Mouse (Mus musculus): ENCODE measurements around the gene Hist1h4b. TPM values are rescaled to one million over a fixed set of nuclear protein-coding genes. Genes with fewer than 3 reads are reported as not detected.

Hist1h4b gene
- total RNA-seq, 2 experiments from 2014 or later: 2.1 to 3.7 TPM

DNA sequence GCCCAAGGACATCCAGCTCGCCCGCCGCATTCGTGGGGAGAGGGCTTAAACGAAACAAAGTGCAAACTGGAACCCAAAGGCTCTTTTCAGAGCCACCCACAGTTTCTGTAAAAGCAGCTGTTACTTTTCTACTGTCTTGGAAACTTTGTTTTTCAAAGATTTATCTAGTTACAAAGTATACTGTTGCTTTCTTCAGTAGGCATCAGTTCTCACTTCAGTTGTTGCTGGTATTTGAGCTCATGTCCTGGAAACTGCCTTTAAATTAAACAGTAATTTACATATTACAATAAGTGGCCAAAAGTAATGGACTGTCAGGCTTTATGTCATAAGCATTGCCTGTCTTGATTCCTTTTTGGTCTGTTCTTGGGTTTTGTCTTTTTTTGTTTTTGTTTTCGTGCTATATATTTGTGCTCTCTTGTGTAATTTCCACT, 4.1 kb upstream of the Hist1h4b start:
- no peak for DNase-seq
- peak overlapping the region; percentile 26 for H3K4me3 ChIP-seq
- no peak for TF ChIP-seq CTCF (IDR thresholded peaks at IDR 0.05)
- H3K27ac ChIP-seq: no peak overlapping the region
- intact Hi-C loops (cut with DNase I): loop anchor here (10.0 kb wide), 1 partner anchor 388 kb away; the partner anchor contains the start of gene Zfp322a

DNA sequence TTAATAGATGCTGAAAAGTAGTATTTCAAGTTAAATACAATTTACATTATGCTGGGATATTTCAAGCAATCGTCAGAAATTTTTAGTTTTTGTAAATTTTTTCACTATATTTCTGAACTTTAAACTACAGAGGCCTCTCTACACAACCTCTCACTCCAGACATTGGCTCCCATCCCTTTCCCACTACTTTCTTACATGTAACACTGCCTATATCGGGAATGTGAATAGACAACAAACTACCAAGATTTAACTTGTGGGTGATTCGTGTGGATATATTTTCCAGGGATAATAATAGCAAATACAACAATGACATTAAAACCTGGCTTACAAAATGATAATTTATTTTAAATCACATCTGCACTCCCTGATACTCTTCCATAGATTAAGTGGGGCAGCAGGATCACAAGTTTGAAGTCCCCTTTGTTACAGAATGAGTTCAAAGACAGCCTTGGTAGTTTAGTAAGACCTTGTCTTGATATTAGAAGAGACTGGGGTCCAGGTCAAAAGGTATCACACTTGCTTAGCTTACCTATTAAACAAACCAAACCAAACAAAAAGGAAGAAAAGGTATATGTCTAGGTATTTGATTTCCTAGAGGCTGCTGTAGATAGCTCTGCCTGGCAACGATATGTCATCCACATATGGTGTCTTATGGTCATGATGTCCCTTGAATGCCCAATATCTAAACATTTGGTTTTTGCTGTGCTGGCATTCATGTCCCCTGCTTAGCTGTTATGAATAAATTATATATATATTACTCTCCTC, 3.3 kb upstream of the Hist1h4b start:
- DNase-seq: no peak
- intact Hi-C loops (cut with DNase I): loop anchor here (10.0 kb wide), 1 partner anchor 389 kb away; the partner anchor contains the start of gene Zfp322a
- Histone ChIP-seq H3K4me3 (no peak overlapping the region), H3K27ac (no peak overlapping the region)
- no peak for TF ChIP-seq CTCF (IDR thresholded peaks at IDR 0.05)

DNA sequence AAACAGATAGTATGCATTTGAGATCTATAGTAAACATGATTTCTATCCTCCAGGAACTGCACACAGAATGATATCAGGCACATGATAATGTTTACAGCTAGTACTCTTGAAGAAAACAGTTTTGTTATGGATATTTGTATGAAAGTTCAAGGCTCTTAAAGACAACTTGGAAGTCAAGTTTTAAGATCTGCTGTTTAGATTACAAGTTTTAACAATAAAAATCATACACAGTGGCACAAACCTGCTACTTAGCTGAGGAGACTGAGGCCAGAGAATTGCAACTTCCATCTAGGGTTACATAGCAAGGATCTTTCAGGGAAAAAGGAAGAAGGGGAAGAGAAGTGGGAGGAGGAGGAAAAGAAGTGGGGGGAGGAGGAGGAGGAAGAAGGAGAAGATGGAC, 1.8 kb upstream of the Hist1h4b start:
- DNase-seq: no peak
- intact Hi-C loops (cut with DNase I): loop anchor here (10.0 kb wide), 1 partner anchor 390 kb away; the partner anchor contains the start of gene Zfp322a
- Histone ChIP-seq H3K4me3 (no peak overlapping the region), H3K27ac (no peak overlapping the region)
- TF ChIP-seq CTCF (IDR thresholded peaks at IDR 0.05): no peak

DNA sequence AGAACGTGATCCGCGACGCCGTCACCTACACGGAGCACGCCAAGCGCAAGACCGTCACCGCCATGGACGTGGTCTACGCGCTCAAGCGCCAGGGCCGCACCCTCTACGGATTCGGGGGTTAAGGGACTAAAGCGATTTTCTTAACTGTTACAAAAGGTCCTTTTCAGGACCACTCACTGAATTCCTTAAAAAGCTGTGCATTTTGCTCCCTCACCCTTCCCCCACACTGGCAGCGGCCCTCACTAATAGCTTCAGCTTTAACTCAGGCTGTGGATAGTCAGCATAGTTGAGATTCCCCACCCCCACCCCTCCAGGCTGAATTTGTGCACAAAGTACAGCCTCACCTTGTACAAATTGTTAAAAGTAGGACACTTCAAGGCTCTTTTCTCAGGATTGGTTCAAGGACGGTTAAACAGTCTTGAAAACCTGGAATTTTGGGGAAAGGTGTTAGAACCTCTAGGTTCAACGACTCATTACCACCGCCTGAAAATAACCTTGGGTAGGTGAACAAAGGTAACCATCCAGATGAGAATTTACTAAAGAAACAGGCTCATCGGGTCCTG, 479 bp downstream of the Hist1h4b start:
- intact Hi-C loops (cut with DNase I): loop anchor here (10.0 kb wide), 1 partner anchor 392 kb away; the partner anchor contains the start of gene Zfp322a
- H3K27ac ChIP-seq: no peak overlapping the region

DNA sequence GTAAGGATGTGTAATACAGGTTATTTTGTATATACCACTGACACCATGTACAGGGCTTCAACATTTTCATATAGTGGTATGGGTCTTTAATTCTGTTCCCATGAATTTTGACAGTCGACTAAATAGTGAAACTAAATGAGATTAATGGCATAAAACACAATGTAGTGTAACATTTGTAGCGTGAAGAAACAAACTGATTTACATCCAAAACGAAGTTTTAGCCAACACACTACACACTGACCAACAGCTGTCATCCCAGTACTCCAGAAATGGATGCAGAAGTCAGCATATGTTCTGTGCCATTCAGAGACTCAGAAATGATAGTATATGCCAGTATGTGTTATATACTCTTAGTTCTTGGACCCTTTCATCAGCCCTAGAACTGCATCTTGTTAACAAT, 1.1 kb downstream of the Hist1h4b start:
- intact Hi-C loops (cut with DNase I): loop anchor here (10.0 kb wide), 1 partner anchor 393 kb away; the partner anchor contains the start of gene Zfp322a
- Histone ChIP-seq H3K4me3 (no peak overlapping the region), H3K27ac (no peak overlapping the region)
- no peak for TF ChIP-seq CTCF (IDR thresholded peaks at IDR 0.05)
- no peak for DNase-seq

More for the DNA sequence above, 479 bp downstream of the Hist1h4b start:
- peak overlapping the region; percentile 63 for H3K4me3 ChIP-seq
- TF ChIP-seq CTCF (IDR thresholded peaks at IDR 0.05): no peak
- no peak for DNase-seq

DNA sequence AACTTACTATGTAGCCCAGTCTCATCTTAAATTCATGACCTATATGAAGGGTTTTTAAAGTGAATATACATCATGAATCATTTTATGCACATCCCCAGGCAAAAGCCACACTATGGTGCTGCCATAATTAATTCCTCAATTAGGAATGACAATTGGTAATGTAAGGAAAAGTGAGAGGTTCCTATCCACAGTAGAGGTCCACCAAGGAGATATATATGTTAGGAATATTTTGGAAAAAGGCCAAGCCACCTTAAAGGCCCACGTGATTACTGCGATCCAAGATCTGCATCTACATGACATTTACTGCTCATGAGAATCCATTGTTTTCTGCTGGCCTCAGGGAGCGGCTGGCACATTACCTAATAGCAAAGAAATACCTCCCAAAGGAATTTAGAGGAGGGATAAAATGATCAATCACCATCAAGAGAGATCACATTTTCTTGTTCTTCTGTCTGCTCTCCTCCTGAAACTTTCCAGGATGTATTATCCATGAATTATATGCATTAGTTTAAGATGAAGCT, 2.5 kb downstream of the Hist1h4b start:
- no peak for DNase-seq
- no peak for TF ChIP-seq CTCF (IDR thresholded peaks at IDR 0.05)
- Histone ChIP-seq H3K4me3 (no peak overlapping the region), H3K27ac (no peak overlapping the region)
- intact Hi-C loops (cut with DNase I): loop anchor here (10.0 kb wide), 1 partner anchor 395 kb away; the partner anchor contains the start of gene Zfp322a

DNA sequence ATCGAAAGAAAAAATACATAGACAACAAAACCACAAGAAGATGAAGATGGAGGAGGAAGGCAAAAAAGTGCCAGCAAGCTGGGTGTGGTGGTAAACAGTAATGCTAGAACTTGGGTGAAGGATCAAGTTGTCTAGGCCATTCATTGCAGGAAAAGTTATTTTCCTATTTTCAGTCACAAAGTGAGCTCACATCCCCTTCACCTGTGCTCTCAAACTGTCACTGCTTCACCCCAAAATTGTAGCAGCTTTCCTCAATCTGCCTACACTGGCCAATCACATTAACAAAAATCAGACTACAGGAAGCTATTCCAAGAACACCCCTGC, 3.1 kb downstream of the Hist1h4b start:
- no peak for TF ChIP-seq CTCF (IDR thresholded peaks at IDR 0.05)
- no peak overlapping the region for H3K4me3 ChIP-seq
- intact Hi-C loops (cut with DNase I): loop anchor here (5.0 to 10.0 kb wide), 3 partner anchors 138 to 395 kb away; partner anchors contain the start of genes Hist1h1e, Hist1h2be, Hist1h4d and Zfp322a
- no peak for DNase-seq
- H3K27ac ChIP-seq: no peak overlapping the region

DNA sequence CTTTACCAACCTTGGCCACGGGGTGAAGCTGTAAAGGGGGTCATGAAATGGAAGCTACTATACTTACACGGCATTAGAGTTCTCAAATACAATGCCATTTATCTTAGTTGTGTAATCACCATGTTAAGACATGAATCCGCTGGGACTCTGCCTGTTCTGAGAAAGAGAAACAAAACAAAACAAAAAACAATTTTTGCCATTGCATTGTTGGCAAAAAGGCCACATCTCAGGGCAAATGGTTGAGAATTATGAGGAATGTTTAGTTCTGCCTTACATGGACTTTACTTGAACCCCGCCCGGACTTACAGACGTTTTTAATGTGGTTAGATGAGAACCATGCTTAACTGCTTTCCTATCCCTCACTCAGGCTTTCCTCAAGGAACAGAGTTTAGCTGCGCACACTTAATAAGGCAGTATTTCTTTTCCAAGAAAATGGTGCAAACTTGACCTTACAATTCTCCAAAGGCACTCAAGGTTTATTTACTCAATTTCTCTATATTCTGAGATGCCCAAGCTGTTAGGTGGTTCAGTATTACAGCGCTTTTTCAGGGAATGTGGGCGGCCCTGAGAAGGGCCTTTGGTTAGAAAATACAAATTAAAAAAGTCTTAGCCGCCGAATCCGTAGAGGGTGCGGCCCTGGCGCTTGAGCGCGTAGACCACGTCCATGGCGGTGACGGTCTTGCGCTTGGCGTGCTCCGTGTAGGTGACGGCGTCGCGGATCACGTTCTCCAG, 3.6 kb downstream of the Hist1h4b start:
- Histone ChIP-seq H3K4me3 (peak overlapping the region; percentile 88), H3K27ac (peak overlapping the region; percentile 88)
- intact Hi-C loops (cut with DNase I): loop anchor here (5.0 kb wide), 2 partner anchors 138 to 178 kb away; partner anchors contain the start of genes Hist1h1e, Hist1h2be and Hist1h4d
- DNase-seq: no peak
- no peak for TF ChIP-seq CTCF (IDR thresholded peaks at IDR 0.05)

DNA sequence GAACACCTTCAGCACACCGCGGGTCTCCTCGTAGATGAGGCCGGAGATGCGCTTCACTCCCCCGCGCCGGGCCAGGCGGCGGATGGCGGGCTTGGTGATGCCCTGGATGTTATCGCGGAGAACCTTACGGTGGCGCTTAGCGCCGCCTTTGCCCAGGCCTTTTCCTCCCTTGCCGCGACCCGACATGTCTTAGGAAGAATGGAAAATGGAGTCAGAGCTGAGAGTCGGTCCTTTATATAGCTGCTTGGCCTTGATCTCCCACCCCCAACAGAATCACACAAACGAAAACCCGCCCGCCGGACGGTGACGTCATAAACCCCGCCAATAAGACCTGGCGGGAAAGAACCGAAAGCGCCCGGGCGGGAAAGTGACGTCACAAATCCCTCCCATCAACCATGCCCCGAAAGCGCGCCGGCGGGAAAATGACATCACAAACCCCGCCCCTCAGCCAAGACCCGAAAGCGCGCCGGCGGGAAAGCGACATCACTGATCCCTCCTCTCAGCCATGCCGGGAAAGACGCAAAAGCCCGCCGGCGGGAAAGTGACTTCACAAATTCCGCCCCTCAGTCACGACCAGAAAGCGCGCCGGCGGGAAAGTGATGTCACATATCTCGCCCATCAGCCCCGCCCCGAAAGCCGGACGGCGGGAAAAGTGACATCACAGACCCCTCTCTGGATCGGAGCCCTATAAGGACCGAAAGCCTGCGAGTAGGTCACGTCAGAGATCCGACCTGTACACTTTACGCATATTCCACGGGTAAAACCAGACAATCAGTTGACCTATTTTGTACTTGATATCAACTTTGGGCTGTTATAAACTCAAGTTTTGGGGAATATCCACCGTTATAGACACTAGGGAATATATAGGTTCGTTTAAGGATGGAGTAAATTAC, 4.4 kb downstream of the Hist1h4b start, which contains the start of gene Hist1h4a:
Gene Hist1h4a, minus strand, starts transcription at position 259 of the 893 bp plus-strand sequence.
- H3K27ac ChIP-seq: peak within 1 kb of the TSS; percentile 88
- intact Hi-C loops (cut with DNase I): loop anchor here (5.0 kb wide), 2 partner anchors 139 to 179 kb away; partner anchors contain the start of genes Hist1h1e, Hist1h2be and Hist1h4d
- peak; percentile 96 for DNase-seq
- peak within 1 kb of the TSS; percentile 88 for H3K4me3 ChIP-seq
- TF ChIP-seq CTCF (IDR thresholded peaks at IDR 0.05): no peak

DNA sequence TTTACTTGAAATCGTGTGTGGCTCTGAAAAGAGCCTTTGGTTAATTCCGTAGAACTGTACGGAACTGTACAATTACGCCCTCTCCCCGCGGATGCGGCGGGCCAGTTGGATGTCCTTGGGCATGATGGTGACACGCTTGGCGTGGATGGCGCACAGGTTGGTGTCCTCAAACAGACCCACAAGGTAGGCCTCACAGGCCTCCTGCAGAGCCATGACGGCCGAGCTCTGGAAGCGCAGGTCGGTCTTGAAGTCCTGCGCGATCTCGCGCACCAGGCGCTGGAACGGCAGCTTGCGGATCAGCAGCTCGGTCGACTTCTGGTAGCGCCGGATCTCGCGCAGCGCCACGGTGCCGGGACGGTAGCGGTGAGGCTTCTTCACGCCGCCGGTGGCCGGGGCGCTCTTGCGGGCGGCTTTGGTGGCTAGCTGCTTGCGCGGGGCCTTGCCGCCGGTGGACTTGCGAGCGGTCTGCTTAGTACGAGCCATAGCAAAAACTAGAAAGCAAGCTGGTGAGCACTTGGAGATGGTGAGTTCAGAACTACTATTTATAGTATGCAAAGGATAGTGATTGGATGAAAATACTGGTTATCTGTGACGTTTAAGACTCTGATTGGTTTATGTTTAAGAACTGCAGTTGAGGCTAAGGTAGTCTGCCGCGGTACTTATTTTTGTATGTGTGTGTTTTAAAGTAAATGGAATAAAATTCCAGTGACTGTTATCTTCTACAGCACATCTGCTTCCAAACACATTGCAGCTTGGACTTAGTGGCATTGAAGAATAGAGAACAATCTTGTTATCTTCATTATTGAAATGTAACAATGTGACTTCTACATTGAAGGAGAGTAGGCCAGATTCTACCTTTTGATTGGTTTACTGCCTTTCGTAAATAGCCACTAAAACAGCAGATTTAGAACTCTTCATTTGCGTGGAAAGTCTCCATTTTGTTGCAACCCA, 5.3 kb downstream of the Hist1h4b start, which contains the start of gene Hist1h3a:
Gene Hist1h3a, minus strand, starts transcription at position 516 of the 951 bp plus-strand sequence.
- H3K27ac ChIP-seq: peak within 1 kb of the TSS; percentile 88
- peak within 1 kb of the TSS; percentile 88 for H3K4me3 ChIP-seq
- intact Hi-C loops (cut with DNase I): loop anchor here (5.0 kb wide), 2 partner anchors 140 to 180 kb away; partner anchors contain the start of genes Hist1h1e, Hist1h2be and Hist1h4d
- DNase-seq: peak; percentile 47
